Mouse (Mus musculus) olfactory bulb, adult 2 months (tissue): Measurements from ENCODE around the gene Stip1.

Experiments used
- CTCF ChIP-seq: fragments of 200-500 bp; IDR thresholded peaks from 2 replicates; pipeline ENCODE4 v1.5.1; 2012; ENCODE audit warnings: low read depth, mild to moderate bottlenecking, low read length, moderate library complexity; ENCODE audit not compliant: insufficient read depth
- POLR2A ChIP-seq: fragments of 200-500 bp; IDR thresholded peaks from 2 replicates; pipeline ENCODE4 v1.6.1; 2012; ENCODE audit warnings: mild to moderate bottlenecking, low read depth, low read length, moderate library complexity; ENCODE audit not compliant: insufficient read depth

DNA sequence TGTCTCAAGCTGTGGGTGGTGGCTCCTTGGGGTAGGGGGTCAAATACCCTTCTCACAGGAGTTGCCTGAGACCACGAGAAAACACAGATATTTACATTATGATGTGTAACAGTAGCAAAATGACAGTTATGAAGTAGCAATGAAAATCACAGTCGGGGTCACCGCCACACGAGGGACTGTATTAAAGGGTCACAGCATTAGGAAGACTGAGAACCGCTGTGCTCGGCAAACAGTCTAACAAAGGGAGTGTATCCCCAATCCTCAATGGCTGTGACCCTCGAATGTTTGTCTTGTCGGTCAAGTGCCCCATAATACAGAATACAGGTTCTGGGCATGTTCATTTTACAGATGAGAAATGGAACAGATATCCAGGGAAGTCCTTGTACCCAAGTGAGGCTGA lies 45.8 kb downstream of the Stip1 start:
- no peak for TF ChIP-seq POLR2A
- TF ChIP-seq CTCF: no peak
